Mouse (Mus musculus): ENCODE measurements at regions not wholly inside any gene's neighbourhood (a gene's known extent, or its start where the extent isn't known, plus 50 kb on each side); places are given as distances from the start of the nearest gene placed in this dataset.

DNA sequence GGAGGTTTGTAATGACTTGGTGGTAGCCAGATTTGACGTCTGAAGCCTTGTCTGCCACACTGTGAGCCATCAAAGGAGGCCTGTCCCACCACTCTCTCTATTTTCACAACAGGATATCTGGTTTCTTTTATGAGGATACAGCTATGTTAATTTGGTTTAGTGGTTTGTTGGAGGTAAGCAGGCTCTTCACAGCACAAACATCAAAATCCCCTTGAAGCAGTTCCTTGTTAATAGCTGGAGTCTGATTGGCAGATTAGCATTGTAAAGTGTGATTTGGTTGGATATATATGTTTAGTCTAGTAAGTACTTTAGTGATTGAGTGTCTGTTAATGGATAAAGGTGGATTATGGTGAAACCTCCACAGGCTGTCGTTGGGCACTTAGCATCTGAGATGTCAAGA, 225.6 kb upstream of the Hand2 start:
- TF ChIP-seq CTCF (conservative IDR thresholded peaks at IDR 0.05; ENCODE audit: low read length) (no peak), POU5F1 (IDR thresholded peaks at IDR 0.05; ENCODE audit: borderline replicate concordance, low read length) (no peak)

Data from E14TG2a.4 (cell line).